Mouse (Mus musculus): ENCODE data around the gene Elovl6. TPM values are rescaled to one million over a fixed set of nuclear protein-coding genes. Genes with fewer than 3 reads are reported as not detected.

The Elovl6 gene
- polyA plus RNA-seq (2014; fragmentation: Illumina TruSeq; extraction: RNeasy Lipid Tissue Mini Kit (QIAGEN cat#74804); ENCODE audit: insufficient read depth, low read depth, low replicate concordance) = 1.8 TPM

GRCm38 (mm10) chr3:129532180-129532864 lies at the start of gene Elovl6:
Gene Elovl6, plus strand, starts transcription at chr3:129532355.

Other genes starting within 250 kb of the Elovl6 start
- 39.7 TPM for gene Enpep, start 199.6 kb upstream of the Elovl6 start, polyA plus RNA-seq (2014; fragmentation: Illumina TruSeq; extraction: RNeasy Lipid Tissue Mini Kit (QIAGEN cat#74804); ENCODE audit: insufficient read depth, low read depth, low replicate concordance)
- 0.54 TPM for gene Egf, start 223.0 kb downstream of the Elovl6 start, polyA plus RNA-seq (2014; fragmentation: Illumina TruSeq; extraction: RNeasy Lipid Tissue Mini Kit (QIAGEN cat#74804); ENCODE audit: insufficient read depth, low read depth, low replicate concordance)

All from lung, adult 10 weeks (tissue).